Mouse (Mus musculus): ENCODE data around the gene Ece1. TPM values are rescaled to one million over a fixed set of nuclear protein-coding genes. Genes with fewer than 3 reads are reported as not detected.

Gene Ece1
- total and polyA plus RNA-seq, 2 experiments from 2014 or later: 23.7 to 36.3 TPM

- TF ChIP-seq CTCF (IDR thresholded peaks at IDR 0.05): peak; percentile 65
- H3K9ac ChIP-seq (replicated peaks; ENCODE audit: low read length, poor library complexity, severe bottlenecking): no peak overlapping the region
- no peaks in the 10 kb centered on the region for H3K4me1 ChIP-seq (ENCODE audit: insufficient read depth, low read length)
- 25% methylated on average over 7 of the region's 7 CpGs for WGBS
- no peak overlapping the region for H3K4me3 ChIP-seq (ENCODE audit: low read depth, low read length)
- no peaks in the 10 kb centered on the region for H3K27me3 ChIP-seq (ENCODE audit: insufficient read depth, low read length)
- no peaks in the 10 kb centered on the region for H3K36me3 ChIP-seq (ENCODE audit: insufficient read depth, low read length)
- H3K4me2 ChIP-seq (ENCODE audit: low read depth, low read length, poor library complexity, severe bottlenecking): no peak overlapping the region
- no peak overlapping the region for H3K27ac ChIP-seq (ENCODE audit: low read depth, low read length)
- ATAC-seq (ENCODE audit: low FRiP score) (no peak), DNase-seq (ENCODE audit: low spot score) (no peak)
- H3K9me3 ChIP-seq (ENCODE audit: low read length): no peaks in the 10 kb centered on the region
These were observed 4.9 kb upstream of the Ece1 start for GRCm38 (mm10) chr4:137857116-137857515.

GRCm38 (mm10) chr4:137858371-137858770 lies 3.7 kb upstream of the Ece1 start:
- no peak overlapping the region for H3K27ac ChIP-seq (ENCODE audit: low read depth, low read length)
- H3K4me3 ChIP-seq (ENCODE audit: low read depth, low read length): no peak overlapping the region
- no peak overlapping the region for H3K9ac ChIP-seq (replicated peaks; ENCODE audit: low read length, poor library complexity, severe bottlenecking)
- no peak overlapping the region for H3K4me2 ChIP-seq (ENCODE audit: low read depth, low read length, poor library complexity, severe bottlenecking)
- H3K9me3 ChIP-seq (ENCODE audit: low read length): no peaks in the 10 kb centered on the region
- TF ChIP-seq CTCF (IDR thresholded peaks at IDR 0.05): no peak
- peaks cover 5% of the 10 kb centered on the region; the same call in 1 of the 2 replicates for H3K4me1 ChIP-seq (ENCODE audit: insufficient read depth, low read length)
- H3K27me3 ChIP-seq (ENCODE audit: insufficient read depth, low read length): no peaks in the 10 kb centered on the region
- ATAC-seq (ENCODE audit: low FRiP score) (no peak), DNase-seq (ENCODE audit: low spot score) (no peak)
- 78% methylated on average over 2 of the region's 2 CpGs for WGBS
- no peaks in the 10 kb centered on the region for H3K36me3 ChIP-seq (ENCODE audit: insufficient read depth, low read length)

- WGBS: 4% methylated on average over 16 of the region's 17 CpGs
- peak; percentile 38 for ATAC-seq (ENCODE audit: low FRiP score)
- DNase-seq (ENCODE audit: low spot score): no peak
- no peaks in the 10 kb centered on the region for H3K9me3 ChIP-seq (ENCODE audit: low read length)
- H3K27ac ChIP-seq (ENCODE audit: low read depth, low read length): no peak overlapping the region; the same call in 1 of the 2 replicates
- H3K36me3 ChIP-seq (ENCODE audit: insufficient read depth, low read length): no peaks in the 10 kb centered on the region
- H3K4me1 ChIP-seq (ENCODE audit: insufficient read depth, low read length): peaks cover 25% of the 10 kb centered on the region
- TF ChIP-seq CTCF (IDR thresholded peaks at IDR 0.05): no peak
- no peaks in the 10 kb centered on the region for H3K27me3 ChIP-seq (ENCODE audit: insufficient read depth, low read length)
- peak overlapping the region; percentile 88 for H3K4me2 ChIP-seq (ENCODE audit: low read depth, low read length, poor library complexity, severe bottlenecking)
- H3K9ac ChIP-seq (replicated peaks; ENCODE audit: low read length, poor library complexity, severe bottlenecking): peak overlapping the region; percentile 79
- H3K4me3 ChIP-seq (ENCODE audit: low read depth, low read length): peak overlapping the region; percentile 81
These were observed 501 bp upstream of the Ece1 start for GRCm38 (mm10) chr4:137861461-137862011.

DNA sequence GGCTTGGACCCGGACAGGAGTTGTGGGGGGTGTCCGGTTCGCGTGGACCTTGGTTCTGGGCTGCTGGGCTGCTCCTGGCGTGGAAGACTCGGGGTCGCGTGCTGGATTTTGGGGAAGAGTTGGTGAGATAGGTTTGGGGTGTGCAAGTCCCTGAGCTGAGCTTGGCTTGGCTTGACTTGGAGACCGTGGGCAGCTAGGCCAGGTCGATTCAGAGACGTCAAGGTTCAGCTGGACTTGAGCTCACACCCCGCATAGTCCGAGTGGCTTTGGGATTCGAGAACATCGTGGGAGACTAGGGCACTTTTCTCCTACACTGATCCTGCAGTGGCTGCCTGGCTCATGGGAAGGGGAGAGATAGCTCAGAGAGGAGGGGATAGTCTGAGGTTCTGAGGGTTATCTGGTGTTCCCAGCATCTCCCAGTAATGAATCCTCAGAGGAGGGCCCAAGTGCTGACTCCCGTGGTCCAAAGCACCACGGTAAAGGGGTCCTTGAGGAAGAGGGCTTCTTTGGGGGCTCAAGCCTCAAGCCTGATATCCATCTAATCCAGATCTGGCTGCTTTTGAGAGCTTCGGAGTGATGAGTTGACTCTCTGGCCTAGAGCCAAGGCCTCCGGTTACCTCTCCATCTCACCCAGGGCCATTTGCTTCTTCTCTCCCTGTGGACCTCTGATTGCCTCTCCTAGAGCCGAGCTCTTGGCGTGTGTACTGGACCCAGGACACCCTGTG lies 641 bp downstream of the Ece1 start:
- Histone ChIP-seq H3K4me1 (ENCODE audit: insufficient read depth, low read length) (peaks cover 34% of the 10 kb centered on the region), H3K9me3 (ENCODE audit: low read length) (no peaks in the 10 kb centered on the region), H3K4me2 (ENCODE audit: low read depth, low read length, poor library complexity, severe bottlenecking) (peak overlapping the region; percentile 88), H3K4me3 (ENCODE audit: low read depth, low read length) (peak overlapping the region; percentile 81), H3K27me3 (ENCODE audit: insufficient read depth, low read length) (no peaks in the 10 kb centered on the region), H3K9ac (replicated peaks; ENCODE audit: low read length, poor library complexity, severe bottlenecking) (peak overlapping the region; percentile 79), H3K36me3 (ENCODE audit: insufficient read depth, low read length) (no peaks in the 10 kb centered on the region), H3K27ac (ENCODE audit: low read depth, low read length) (peak overlapping the region; percentile 47; the same call in 1 of the 2 replicates)
- DNase-seq (ENCODE audit: low spot score): no peak
- no peak for TF ChIP-seq CTCF (IDR thresholded peaks at IDR 0.05)
- WGBS: 10% methylated on average over 21 of the region's 21 CpGs
- 0 out of 2 replicates have a peak, but pooled peaks have one; percentile 6 for ATAC-seq (ENCODE audit: low FRiP score)

DNA sequence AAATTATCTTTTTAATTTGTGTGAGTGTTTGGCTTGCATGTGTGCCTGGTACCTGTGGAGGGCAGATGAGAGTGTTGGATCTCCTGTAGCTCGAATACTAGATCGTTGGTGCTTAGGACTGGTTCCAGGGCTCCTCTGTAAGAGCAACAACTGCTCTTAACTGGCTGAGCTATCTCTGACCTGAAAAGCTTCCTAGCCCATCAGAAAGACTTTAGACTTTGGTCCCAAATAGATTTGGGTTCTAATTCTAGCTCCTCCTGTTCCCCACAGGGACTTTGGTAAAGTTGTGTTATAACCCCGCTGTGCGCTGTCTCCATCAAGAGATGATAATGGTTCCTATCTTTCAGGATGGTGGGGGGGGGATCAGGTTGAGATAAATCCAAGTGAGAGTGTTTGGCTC lies 2.0 kb downstream of the Ece1 start:
- ATAC-seq (ENCODE audit: low FRiP score) (no peak), DNase-seq (ENCODE audit: low spot score) (no peak)
- no peak overlapping the region for H3K27ac ChIP-seq (ENCODE audit: low read depth, low read length)
- no peak overlapping the region for H3K4me2 ChIP-seq (ENCODE audit: low read depth, low read length, poor library complexity, severe bottlenecking)
- H3K36me3 ChIP-seq (ENCODE audit: insufficient read depth, low read length): no peaks in the 10 kb centered on the region
- peaks cover 34% of the 10 kb centered on the region for H3K4me1 ChIP-seq (ENCODE audit: insufficient read depth, low read length)
- no peaks in the 10 kb centered on the region for H3K9me3 ChIP-seq (ENCODE audit: low read length)
- H3K27me3 ChIP-seq (ENCODE audit: insufficient read depth, low read length): no peaks in the 10 kb centered on the region
- H3K4me3 ChIP-seq (ENCODE audit: low read depth, low read length): no peak overlapping the region
- no peak overlapping the region for H3K9ac ChIP-seq (replicated peaks; ENCODE audit: low read length, poor library complexity, severe bottlenecking)
- 99% methylated on average over 4 of the region's 4 CpGs for WGBS
- TF ChIP-seq CTCF (IDR thresholded peaks at IDR 0.05): no peak

- H3K4me1 ChIP-seq (ENCODE audit: insufficient read depth, low read length): peaks cover 34% of the 10 kb centered on the region
- H3K27me3 ChIP-seq (ENCODE audit: insufficient read depth, low read length): no peaks in the 10 kb centered on the region
- 46% methylated on average over 9 of the region's 9 CpGs for WGBS
- H3K4me2 ChIP-seq (ENCODE audit: low read depth, low read length, poor library complexity, severe bottlenecking): peak overlapping the region; percentile 41
- H3K4me3 ChIP-seq (ENCODE audit: low read depth, low read length): peak overlapping the region; percentile 13; the same call in 1 of the 2 replicates
- DNase-seq (ENCODE audit: low spot score) (no peak), ATAC-seq (ENCODE audit: low FRiP score) (no peak)
- peak overlapping the region; percentile 48; the same call in 1 of the 2 replicates for H3K9ac ChIP-seq (replicated peaks; ENCODE audit: low read length, poor library complexity, severe bottlenecking)
- H3K9me3 ChIP-seq (ENCODE audit: low read length): no peaks in the 10 kb centered on the region
- no peak for TF ChIP-seq CTCF (IDR thresholded peaks at IDR 0.05)
- no peaks in the 10 kb centered on the region for H3K36me3 ChIP-seq (ENCODE audit: insufficient read depth, low read length)
- 0 out of 2 replicates have a peak overlapping the region, but pooled peaks have one; percentile 44 for H3K27ac ChIP-seq (ENCODE audit: low read depth, low read length)
These were observed 2.7 kb downstream of the Ece1 start for GRCm38 (mm10) chr4:137864769-137865168.
